Mouse (Mus musculus) liver, embryonic 14.5 days (tissue): ENCODE data around the gene Auh.

Experiments used
- CTCF ChIP-seq: IDR thresholded peaks from 2 replicates; pipeline ENCODE4 v1.5.1; 2016; ENCODE audit warnings: antibody characterized with exemption, low read depth, control low read depth
- EP300 ChIP-seq: IDR thresholded peaks from 2 replicates; pipeline ENCODE4 v1.6.1; 2016; ENCODE audit warnings: antibody characterized with exemption, low read depth

- TF ChIP-seq CTCF (no peak), EP300 (peak; percentile 58)
Observed at GRCm38 (mm10) chr13:52828946-52829523, 100.4 kb downstream of the Auh start.
